Mouse (Mus musculus) ES-Bruce4 (cell line): ENCODE data around the gene Lrrc66. TPM values are rescaled to one million over a fixed set of nuclear protein-coding genes. Genes with fewer than 3 reads are reported as not detected.

Experiments
- H3K27ac ChIP-seq: 2 replicates; pipeline ENCODE4 v1.5.1; 2012; ENCODE audit warnings: low read length, inconsistent platforms; ENCODE audit not compliant: insufficient read depth
- H3K27me3 ChIP-seq: 2 replicates; pipeline ENCODE4 v1.6.1; 2012; ENCODE audit warnings: mild to moderate bottlenecking, low read length, inconsistent platforms; ENCODE audit not compliant: control insufficient read depth, poor library complexity, insufficient read depth, severe bottlenecking
- H3K36me3 ChIP-seq: 2 replicates; pipeline ENCODE4 v1.6.1; 2012; ENCODE audit warnings: inconsistent platforms, mild to moderate bottlenecking, low read length, moderate library complexity; ENCODE audit not compliant: control insufficient read depth, poor library complexity, insufficient read depth, severe bottlenecking
- H3K4me1 ChIP-seq: one replicate; pipeline ENCODE4 v1.8.1; 2011; ENCODE audit warnings: low read length; ENCODE audit not compliant: control insufficient read depth, insufficient read depth
- H3K4me3 ChIP-seq: 2 replicates; pipeline ENCODE4 v1.5.1; 2011; ENCODE audit warnings: low read depth, mild to moderate bottlenecking, low read length
- H3K9ac ChIP-seq: 2 replicates; pipeline ENCODE4 v1.6.1; 2012; ENCODE audit warnings: low read depth, mild to moderate bottlenecking, inconsistent platforms; ENCODE audit not compliant: poor library complexity, severe bottlenecking
- H3K9me3 ChIP-seq: replicated peaks from 2 replicates; pipeline ENCODE4 v1.6.1; 2012; ENCODE audit warnings: mild to moderate bottlenecking, low read length, inconsistent platforms; ENCODE audit not compliant: control insufficient read depth, poor library complexity, insufficient read depth, severe bottlenecking
- CTCF ChIP-seq: IDR thresholded peaks from one replicate; pipeline ENCODE4 v1.8.1; 2011; ENCODE audit warnings: low read depth, low read length
- EP300 ChIP-seq: IDR thresholded peaks from 2 replicates; pipeline ENCODE4 v1.6.1; 2011; ENCODE audit warnings: low read depth, low read length; ENCODE audit not compliant: insufficient read depth
- POLR2A ChIP-seq: IDR thresholded peaks from one replicate; pipeline ENCODE4 v1.8.1; 2011; ENCODE audit warnings: low read length; ENCODE audit not compliant: insufficient read depth
- polyA plus RNA-seq: library from polyadenylated mRNA; stranded (reverse); fragments of >200 nt; gene quantifications from 2 replicates; pipeline ENCODE4 v1.2.4, GENCODE M21; 2011; ENCODE audit warnings: low read depth; ENCODE audit not compliant: missing spikeins, insufficient read depth, insufficient read length

Gene Lrrc66
- polyA plus RNA-seq, 1 experiment: not detected

- H3K4me3 ChIP-seq: no peak overlapping the region
- H3K4me1 ChIP-seq: no peaks in the 10 kb centered on the region
- TF ChIP-seq EP300 (no peak), CTCF (no peak), POLR2A (no peak)
- no peaks in the 10 kb centered on the region for H3K36me3 ChIP-seq
- no peaks in the 10 kb centered on the region for H3K9me3 ChIP-seq
- H3K9ac ChIP-seq: no peak overlapping the region
- no peaks in the 10 kb centered on the region for H3K27me3 ChIP-seq
- no peak overlapping the region for H3K27ac ChIP-seq
Observed at GRCm38 (mm10) chr5:73611071-73611470, 21.3 kb downstream of the Lrrc66 start.

- H3K27me3 ChIP-seq: no peaks in the 10 kb centered on the region
- peaks cover 2% of the 10 kb centered on the region; the same call in 1 of the 2 replicates for H3K9me3 ChIP-seq
- no peaks in the 10 kb centered on the region for H3K36me3 ChIP-seq
Observed at GRCm38 (mm10) chr5:73604964-73605363, 27.4 kb downstream of the Lrrc66 start.

GRCm38 (mm10) chr5:73604542-73604941 lies 27.8 kb downstream of the Lrrc66 start:
- Histone ChIP-seq H3K27me3 (no peaks in the 10 kb centered on the region), H3K36me3 (no peaks in the 10 kb centered on the region), H3K27ac (no peak overlapping the region), H3K4me3 (no peak overlapping the region), H3K4me1 (no peaks in the 10 kb centered on the region), H3K9me3 (peaks cover 2% of the 10 kb centered on the region; the same call in 1 of the 2 replicates), H3K9ac (no peak overlapping the region)
- no peak for TF ChIP-seq EP300
- TF ChIP-seq POLR2A: no peak
- no peak for TF ChIP-seq CTCF

More at GRCm38 (mm10) chr5:73604964-73605363, 27.4 kb downstream of the Lrrc66 start:
- no peak for TF ChIP-seq EP300
- TF ChIP-seq POLR2A: no peak
- TF ChIP-seq CTCF: no peak
- H3K4me3 ChIP-seq: no peak overlapping the region
- H3K27ac ChIP-seq: no peak overlapping the region
- H3K9ac ChIP-seq: no peak overlapping the region
- no peaks in the 10 kb centered on the region for H3K4me1 ChIP-seq

- Histone ChIP-seq H3K9me3 (peaks cover 2% of the 10 kb centered on the region; the same call in 1 of the 2 replicates), H3K4me3 (no peak overlapping the region), H3K9ac (no peak overlapping the region), H3K4me1 (peaks cover 4% of the 10 kb centered on the region), H3K36me3 (no peaks in the 10 kb centered on the region), H3K27me3 (no peaks in the 10 kb centered on the region), H3K27ac (no peak overlapping the region)
- no peak for TF ChIP-seq EP300
- no peak for TF ChIP-seq CTCF
- TF ChIP-seq POLR2A: no peak
Observed at GRCm38 (mm10) chr5:73602865-73603264, 29.5 kb downstream of the Lrrc66 start.

GRCm38 (mm10) chr5:73601361-73601763 lies 31.0 kb downstream of the Lrrc66 start:
- Histone ChIP-seq H3K9me3 (peaks cover 2% of the 10 kb centered on the region; the same call in 1 of the 2 replicates), H3K36me3 (no peaks in the 10 kb centered on the region), H3K9ac (no peak overlapping the region), H3K4me1 (peaks cover 4% of the 10 kb centered on the region), H3K27me3 (no peaks in the 10 kb centered on the region), H3K27ac (no peak overlapping the region), H3K4me3 (no peak overlapping the region)
- TF ChIP-seq CTCF: no peak
- TF ChIP-seq EP300: no peak
- no peak for TF ChIP-seq POLR2A

- Histone ChIP-seq H3K27ac (no peak overlapping the region), H3K9me3 (peaks cover 2% of the 10 kb centered on the region; the same call in 1 of the 2 replicates), H3K4me3 (no peak overlapping the region), H3K36me3 (no peaks in the 10 kb centered on the region), H3K4me1 (peaks cover 4% of the 10 kb centered on the region), H3K27me3 (no peaks in the 10 kb centered on the region; the same call in 1 of the 2 replicates), H3K9ac (no peak overlapping the region)
- TF ChIP-seq EP300 (no peak), POLR2A (no peak), CTCF (no peak)
Observed at GRCm38 (mm10) chr5:73599991-73600390, 32.3 kb downstream of the Lrrc66 start.
